Mouse (Mus musculus): Measurements from ENCODE around the gene Mapkap1. TPM values are rescaled to one million over a fixed set of nuclear protein-coding genes. Genes with fewer than 3 reads are reported as not detected.

Mapkap1 gene
- polyA plus RNA-seq, 1 experiment: 39.6 TPM

DNA sequence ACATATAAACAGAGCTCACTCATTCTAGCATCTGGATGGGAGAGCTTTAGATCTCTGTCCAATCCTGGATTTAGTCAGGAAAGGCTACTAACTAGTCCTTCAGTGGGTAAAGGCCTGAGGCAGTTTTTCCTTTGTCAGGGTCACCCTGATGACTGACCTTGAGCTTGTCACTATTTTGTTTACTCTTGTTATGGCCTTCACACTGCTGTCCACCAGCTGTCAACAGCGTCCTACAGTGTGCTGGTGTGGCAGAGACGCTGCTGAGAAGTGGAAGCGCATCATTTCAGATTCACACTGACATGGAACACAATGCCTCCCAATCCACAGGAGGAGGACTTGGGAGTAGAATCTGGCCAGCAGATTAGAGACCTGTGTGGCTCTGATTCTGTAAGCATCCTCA, 130.8 kb downstream of the Mapkap1 start:
- Histone ChIP-seq H3K27me3 (ENCODE audit: control insufficient read depth, insufficient read depth, insufficient read length) (no peaks in the 10 kb centered on the region), H3K4me2 (ENCODE audit: low read depth) (no peak overlapping the region), H3K79me2 (ENCODE audit: control insufficient read depth, insufficient read depth) (no peaks in the 10 kb centered on the region), H3K36me3 (ENCODE audit: control insufficient read depth, insufficient read depth) (no peaks in the 10 kb centered on the region), H3K4me3 (no peak overlapping the region), H3ac (ENCODE audit: control insufficient read depth, insufficient read length) (no peak overlapping the region)
- TF ChIP-seq SRF (IDR thresholded peaks at IDR 0.05; ENCODE audit: control insufficient read depth, insufficient read length, low read depth) (no peak), E2F4 (IDR thresholded peaks at IDR 0.05; ENCODE audit: insufficient read depth) (no peak), USF1 (IDR thresholded peaks at IDR 0.05; ENCODE audit: low read depth) (no peak), POLR2AphosphoS2 (IDR thresholded peaks at IDR 0.05; ENCODE audit: insufficient read length, low read depth) (no peak), MAX (IDR thresholded peaks at IDR 0.05; ENCODE audit: low read depth) (no peak), POLR2A (IDR thresholded peaks at IDR 0.05; ENCODE audit: insufficient read length, low read depth) (no peak), TCF3 (IDR thresholded peaks at IDR 0.05; ENCODE audit: insufficient read length, low read depth) (no peak), TCF12 (IDR thresholded peaks at IDR 0.05; ENCODE audit: insufficient read depth, poor library complexity, severe bottlenecking) (no peak), REST (IDR thresholded peaks at IDR 0.05; ENCODE audit: insufficient read depth, insufficient read length) (no peak), MYOD1 (IDR thresholded peaks at IDR 0.05; ENCODE audit: control insufficient read depth in 1 of 3, insufficient read length in 2 of 3, low read depth in 2 of 3) (no peak), MYOG (IDR thresholded peaks at IDR 0.05; ENCODE audit: control insufficient read depth in 1 of 3, insufficient read depth in 1 of 3, insufficient read length in 2 of 3, low read depth in 2 of 3) (no peak), CEBPB (IDR thresholded peaks at IDR 0.05; ENCODE audit: insufficient read depth, poor library complexity, severe bottlenecking) (no peak)

DNA sequence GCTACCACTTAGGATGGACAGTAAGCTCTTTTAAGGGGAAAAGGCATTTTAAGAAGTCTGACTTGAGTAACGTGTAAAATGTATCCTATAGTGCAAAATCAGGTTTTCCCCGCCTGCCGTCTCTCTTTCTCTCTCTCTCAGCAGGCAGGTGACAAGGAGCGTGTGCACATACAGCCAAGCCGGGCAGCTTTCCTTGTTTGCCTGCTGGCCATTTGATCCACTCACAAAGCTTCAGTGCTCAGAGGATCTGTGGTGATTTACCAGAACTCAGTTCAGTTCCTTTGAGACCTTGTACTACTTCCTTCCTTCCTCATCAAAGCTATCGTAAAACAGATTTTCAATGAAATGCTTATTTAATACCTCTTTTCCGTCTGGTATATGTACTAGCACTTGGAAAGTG, 137.0 kb downstream of the Mapkap1 start:
- no peaks in the 10 kb centered on the region for H3K79me2 ChIP-seq (ENCODE audit: control insufficient read depth, insufficient read depth)
- H3K4me2 ChIP-seq (ENCODE audit: low read depth): no peak overlapping the region
- H3K36me3 ChIP-seq (ENCODE audit: control insufficient read depth, insufficient read depth): no peaks in the 10 kb centered on the region
- H3K4me3 ChIP-seq: no peak overlapping the region
- TF ChIP-seq CEBPB (IDR thresholded peaks at IDR 0.05; ENCODE audit: insufficient read depth, poor library complexity, severe bottlenecking) (no peak), MYOD1 (IDR thresholded peaks at IDR 0.05; ENCODE audit: control insufficient read depth in 1 of 3, insufficient read length in 2 of 3, low read depth in 2 of 3) (no peak), MAX (IDR thresholded peaks at IDR 0.05; ENCODE audit: low read depth) (no peak), SRF (IDR thresholded peaks at IDR 0.05; ENCODE audit: control insufficient read depth, insufficient read length, low read depth) (no peak), TCF3 (IDR thresholded peaks at IDR 0.05; ENCODE audit: insufficient read length, low read depth) (no peak), TCF12 (IDR thresholded peaks at IDR 0.05; ENCODE audit: insufficient read depth, poor library complexity, severe bottlenecking) (no peak), USF1 (IDR thresholded peaks at IDR 0.05; ENCODE audit: low read depth) (no peak), MYOG (IDR thresholded peaks at IDR 0.05; ENCODE audit: control insufficient read depth in 1 of 3, insufficient read depth in 1 of 3, insufficient read length in 2 of 3, low read depth in 2 of 3) (no peak), POLR2AphosphoS2 (IDR thresholded peaks at IDR 0.05; ENCODE audit: insufficient read length, low read depth) (no peak), REST (IDR thresholded peaks at IDR 0.05; ENCODE audit: insufficient read depth, insufficient read length) (no peak), E2F4 (IDR thresholded peaks at IDR 0.05; ENCODE audit: insufficient read depth) (no peak), POLR2A (IDR thresholded peaks at IDR 0.05; ENCODE audit: insufficient read length, low read depth) (no peak)
- H3ac ChIP-seq (ENCODE audit: control insufficient read depth, insufficient read length): no peak overlapping the region
- no peaks in the 10 kb centered on the region for H3K27me3 ChIP-seq (ENCODE audit: control insufficient read depth, insufficient read depth, insufficient read length)

GRCm38 (mm10) chr2:34544021-34544420, 137.4 kb downstream of the Mapkap1 start:
- Histone ChIP-seq H3K4me3 (no peak overlapping the region), H3ac (ENCODE audit: control insufficient read depth, insufficient read length) (no peak overlapping the region), H3K36me3 (ENCODE audit: control insufficient read depth, insufficient read depth) (no peaks in the 10 kb centered on the region), H3K4me2 (ENCODE audit: low read depth) (no peak overlapping the region), H3K79me2 (ENCODE audit: control insufficient read depth, insufficient read depth) (no peaks in the 10 kb centered on the region), H3K27me3 (ENCODE audit: control insufficient read depth, insufficient read depth, insufficient read length) (no peaks in the 10 kb centered on the region)
- no peak for TF ChIP-seq USF1 (IDR thresholded peaks at IDR 0.05; ENCODE audit: low read depth)

DNA sequence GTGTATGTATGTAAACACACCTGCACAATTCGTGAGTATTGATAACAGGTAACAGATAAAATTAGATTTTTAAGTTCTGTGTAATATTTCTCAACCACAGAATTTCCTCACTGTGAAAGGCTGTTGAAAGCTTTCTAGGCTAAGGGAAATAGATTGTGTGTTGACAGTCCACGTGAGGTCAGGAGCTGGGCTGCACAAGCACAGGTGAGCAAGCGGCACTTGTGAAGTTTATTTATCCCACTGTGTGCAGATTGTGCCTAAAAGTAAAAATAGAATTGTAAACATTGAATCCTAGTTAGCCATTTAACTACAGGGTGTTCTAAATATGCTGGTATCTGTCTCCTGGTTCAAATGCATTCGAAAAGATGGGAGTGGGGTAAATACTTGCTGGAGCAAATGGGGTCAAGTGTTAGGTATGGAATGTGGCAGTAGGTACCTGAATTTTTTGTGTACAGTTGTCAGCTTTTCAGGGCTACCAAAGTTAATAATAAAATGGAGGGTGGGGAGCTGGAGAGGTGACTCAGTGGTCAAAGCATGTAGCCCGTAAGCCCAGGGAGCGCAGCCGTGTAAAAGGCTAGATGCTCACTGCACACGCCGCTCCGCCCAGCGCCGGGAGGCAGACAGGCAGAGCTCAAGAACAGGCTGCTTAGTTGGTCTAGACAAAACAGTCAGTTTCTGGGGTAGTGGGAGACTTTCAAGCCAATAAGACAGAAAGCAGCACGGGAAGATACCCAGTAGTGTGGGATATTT, 138.2 kb downstream of the Mapkap1 start:
- Histone ChIP-seq H3K36me3 (ENCODE audit: control insufficient read depth, insufficient read depth) (no peaks in the 10 kb centered on the region), H3K4me3 (no peak overlapping the region), H3K4me2 (ENCODE audit: low read depth) (no peak overlapping the region), H3ac (ENCODE audit: control insufficient read depth, insufficient read length) (no peak overlapping the region), H3K79me2 (ENCODE audit: control insufficient read depth, insufficient read depth) (no peaks in the 10 kb centered on the region), H3K27me3 (ENCODE audit: control insufficient read depth, insufficient read depth, insufficient read length) (no peaks in the 10 kb centered on the region)
- TF ChIP-seq MYOG (IDR thresholded peaks at IDR 0.05; ENCODE audit: control insufficient read depth in 1 of 3, insufficient read depth in 1 of 3, insufficient read length in 2 of 3, low read depth in 2 of 3): no peak
- TF ChIP-seq CEBPB (IDR thresholded peaks at IDR 0.05; ENCODE audit: insufficient read depth, poor library complexity, severe bottlenecking): no peak
- TF ChIP-seq REST (IDR thresholded peaks at IDR 0.05; ENCODE audit: insufficient read depth, insufficient read length): no peak
- TF ChIP-seq POLR2AphosphoS2 (IDR thresholded peaks at IDR 0.05; ENCODE audit: insufficient read length, low read depth): no peak
- TF ChIP-seq SRF (IDR thresholded peaks at IDR 0.05; ENCODE audit: control insufficient read depth, insufficient read length, low read depth): no peak
- TF ChIP-seq POLR2A (IDR thresholded peaks at IDR 0.05; ENCODE audit: insufficient read length, low read depth): no peak
- no peak for TF ChIP-seq E2F4 (IDR thresholded peaks at IDR 0.05; ENCODE audit: insufficient read depth)
- TF ChIP-seq MAX (IDR thresholded peaks at IDR 0.05; ENCODE audit: low read depth): no peak
- no peak for TF ChIP-seq USF1 (IDR thresholded peaks at IDR 0.05; ENCODE audit: low read depth)

GRCm38 (mm10) chr2:34546176-34546677, 139.7 kb downstream of the Mapkap1 start:
- no peak for TF ChIP-seq POLR2AphosphoS2 (IDR thresholded peaks at IDR 0.05; ENCODE audit: insufficient read length, low read depth)
- no peak overlapping the region for H3K4me3 ChIP-seq

More at GRCm38 (mm10) chr2:34546176-34546677, 139.7 kb downstream of the Mapkap1 start:
- no peaks in the 10 kb centered on the region for H3K79me2 ChIP-seq (ENCODE audit: control insufficient read depth, insufficient read depth)
- H3K4me2 ChIP-seq (ENCODE audit: low read depth): no peak overlapping the region
- H3ac ChIP-seq (ENCODE audit: control insufficient read depth, insufficient read length): no peak overlapping the region
- H3K36me3 ChIP-seq (ENCODE audit: control insufficient read depth, insufficient read depth): no peaks in the 10 kb centered on the region
- H3K27me3 ChIP-seq (ENCODE audit: control insufficient read depth, insufficient read depth, insufficient read length): no peaks in the 10 kb centered on the region
